Mouse (Mus musculus): ENCODE results near the gene Emilin1.

DNA sequence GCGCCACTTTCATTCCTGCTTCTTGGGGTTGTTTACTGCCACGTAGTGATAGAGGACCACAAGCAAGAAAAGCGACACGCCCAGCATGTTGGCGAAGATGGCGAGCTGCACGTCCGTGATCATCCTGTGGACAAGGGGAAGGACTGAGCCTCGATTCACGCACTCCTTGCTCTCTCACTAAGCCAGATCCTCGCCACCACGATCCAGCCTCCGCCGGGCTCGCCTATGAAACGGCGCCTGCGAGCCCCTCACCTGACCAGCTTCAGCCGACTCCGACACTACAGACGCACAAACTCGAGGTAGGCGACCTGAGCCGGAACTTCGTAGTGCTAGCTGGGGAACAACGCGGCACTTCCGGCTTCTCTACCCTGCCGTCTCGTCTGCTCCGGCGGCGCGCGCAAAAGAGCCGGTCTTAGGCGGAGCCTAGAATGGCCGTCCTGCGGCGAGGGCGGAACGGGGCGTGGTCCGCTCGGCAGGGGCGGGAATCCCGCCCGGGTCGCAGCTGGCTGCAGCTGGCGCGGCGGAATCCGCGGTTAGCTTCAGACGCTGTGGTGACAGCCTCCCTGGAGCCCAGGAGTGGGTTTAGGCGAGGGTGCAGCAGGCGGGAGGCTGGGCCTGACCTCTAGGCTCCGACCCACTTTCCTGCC lies 5.7 kb upstream of the Emilin1 start, which contains the start of gene Ost4:
- TF ChIP-seq POLR2A (IDR thresholded peaks at IDR 0.05; ENCODE audit: borderline replicate concordance, control insufficient read depth, low read depth, low read length) (peak; percentile 77; the same call in 1 of the 2 replicates), CTCF (IDR thresholded peaks at IDR 0.05; ENCODE audit: control insufficient read depth, insufficient read depth, low read length) (no peak)
